Mouse (Mus musculus) intestine, embryonic 16.5 days (tissue): ENCODE data around the gene Slc39a3. TPM values are rescaled to one million over a fixed set of nuclear protein-coding genes. Genes with fewer than 3 reads are reported as not detected.

Source experiments
- ATAC-seq: fragments of 200-750 bp; cut with Nextera tagmentation; 2 replicates; pipeline ENCODE4 v1.8.0; 2017; ENCODE audit warnings: moderate TSS enrichment, moderate library complexity
- H3K27ac ChIP-seq: fragments of 300-500 bp; sonication (generic); 2 replicates; pipeline ENCODE4 v1.5.1; 2014; ENCODE audit warnings: mild to moderate bottlenecking, low read length
- H3K27me3 ChIP-seq: fragments of 300-500 bp; sonication (generic); replicated peaks from 2 replicates; pipeline ENCODE4 v1.6.1; 2014; ENCODE audit warnings: low read length, control low read depth, mixed read lengths; ENCODE audit not compliant: control insufficient read depth, insufficient read depth
- H3K36me3 ChIP-seq: fragments of 300-500 bp; sonication (generic); 2 replicates; pipeline ENCODE4 v1.6.1; 2014; ENCODE audit warnings: low read length, control low read depth; ENCODE audit not compliant: control insufficient read depth, insufficient read depth
- H3K4me1 ChIP-seq: fragments of 300-500 bp; sonication (generic); 2 replicates; pipeline ENCODE4 v1.6.1; 2014; ENCODE audit warnings: low read length, control low read depth, mixed read lengths; ENCODE audit not compliant: control insufficient read depth, insufficient read depth
- H3K4me2 ChIP-seq: fragments of 300-500 bp; sonication (generic); 2 replicates; pipeline ENCODE4 v1.6.1; 2014; ENCODE audit warnings: low read depth, low read length, control low read depth
- H3K4me3 ChIP-seq: fragments of 300-500 bp; sonication (generic); 2 replicates; pipeline ENCODE4 v1.5.1; 2014; ENCODE audit warnings: mild to moderate bottlenecking, low read length
- H3K9ac ChIP-seq: fragments of 300-500 bp; sonication (generic); 2 replicates; pipeline ENCODE4 v1.6.1; 2014; ENCODE audit warnings: low read depth, low read length
- H3K9me3 ChIP-seq: fragments of 300-500 bp; sonication (generic); 2 replicates; pipeline ENCODE4 v1.6.1; 2016; ENCODE audit warnings: low read length, control low read depth; ENCODE audit not compliant: control insufficient read depth
- WGBS: fragments of 180-500 bp; shearing (Covaris S2); extraction: QIAGEN DNeasy Blood & Tissue Kit; methylation state at CpG from one replicate; pipeline ENCODE4 v1.1.7; 2014; 5-methylcytosine and 5-hydroxymethylcytosine counted together
- polyA plus RNA-seq: library from polyadenylated mRNA; unstranded; fragments of >200 nt; fragmentation: Nextera tagmentation; extraction: Ambion mirVana; gene quantifications from 2 replicates; pipeline ENCODE4 v1.2.1, GENCODE M21; 2015

The Slc39a3 gene
- polyA plus RNA-seq = 18.1 and 18.9 TPM in 2 replicates

- ATAC-seq = peak; percentile 99
These were observed at the start of gene Slc39a3 for GRCm38 (mm10) chr10:81036988-81037580. Slc39a3 (minus strand) TSS chr10:81037426.

DNA sequence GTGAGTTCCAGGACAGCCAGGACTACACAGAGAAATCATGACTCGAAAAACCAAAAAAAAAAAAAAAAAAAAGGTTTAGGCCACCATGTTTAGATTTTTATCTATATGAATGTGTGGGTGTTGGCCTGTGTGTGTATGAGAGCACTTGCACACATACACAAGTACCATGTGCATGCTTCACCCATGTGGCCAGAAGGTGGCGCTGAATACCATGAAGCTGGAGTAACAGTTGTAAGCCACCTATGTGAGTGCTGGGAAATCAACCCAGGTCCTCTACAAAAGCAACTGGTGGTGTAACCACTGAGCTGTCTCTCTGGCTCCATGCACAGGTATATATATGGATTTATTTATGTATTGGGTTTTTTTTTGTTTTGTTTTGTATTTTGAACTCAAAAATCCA lies 49.8 kb upstream of the Slc39a3 start:
- H3K9me3 ChIP-seq = peaks cover 2% of the 10 kb centered on the region; the same call in 1 of the 2 replicates
- H3K36me3 ChIP-seq = peaks cover 2% of the 10 kb centered on the region; the same call in 1 of the 2 replicates
- ATAC-seq = no peak
- 0 out of 2 replicates have a peak, but pooled peaks cover 7% of the 10 kb centered on the region for H3K4me1 ChIP-seq
- 44% methylated on average over 2 of the region's 2 CpGs for WGBS
- no peak overlapping the region for H3K9ac ChIP-seq
- no peak overlapping the region for H3K4me3 ChIP-seq
- H3K4me2 ChIP-seq = no peak overlapping the region
- no peaks in the 10 kb centered on the region for H3K27me3 ChIP-seq
- no peak overlapping the region for H3K27ac ChIP-seq

More at GRCm38 (mm10) chr10:81036988-81037580, at the start of gene Slc39a3:
- Histone ChIP-seq H3K4me3 (peak within 1 kb of the TSS; percentile 75), H3K9me3 (no peaks in the 10 kb centered on the region), H3K4me2 (peak within 1 kb of the TSS; percentile 77), H3K36me3 (0 out of 2 replicates have a peak, but pooled peaks cover 5% of the 10 kb centered on the region), H3K9ac (peak within 1 kb of the TSS; percentile 82), H3K27ac (peak within 1 kb of the TSS; percentile 10; the same call in 1 of the 2 replicates), H3K27me3 (no peaks in the 10 kb centered on the region), H3K4me1 (no peaks in the 10 kb centered on the region; the same call in 1 of the 2 replicates)
- under 1% methylated on average over 35 of the region's 35 CpGs for WGBS

GRCm38 (mm10) chr10:81082168-81082960 lies 45.1 kb upstream of the Slc39a3 start:
- Histone ChIP-seq H3K9ac (no peak overlapping the region), H3K4me2 (no peak overlapping the region), H3K36me3 (peaks cover 27% of the 10 kb centered on the region), H3K4me3 (no peak overlapping the region), H3K27me3 (no peaks in the 10 kb centered on the region), H3K9me3 (no peaks in the 10 kb centered on the region; the same call in 1 of the 2 replicates), H3K4me1 (no peaks in the 10 kb centered on the region), H3K27ac (no peak overlapping the region)
- peak; percentile 64 for ATAC-seq
- WGBS = 77% methylated on average over 7 of the region's 7 CpGs

DNA sequence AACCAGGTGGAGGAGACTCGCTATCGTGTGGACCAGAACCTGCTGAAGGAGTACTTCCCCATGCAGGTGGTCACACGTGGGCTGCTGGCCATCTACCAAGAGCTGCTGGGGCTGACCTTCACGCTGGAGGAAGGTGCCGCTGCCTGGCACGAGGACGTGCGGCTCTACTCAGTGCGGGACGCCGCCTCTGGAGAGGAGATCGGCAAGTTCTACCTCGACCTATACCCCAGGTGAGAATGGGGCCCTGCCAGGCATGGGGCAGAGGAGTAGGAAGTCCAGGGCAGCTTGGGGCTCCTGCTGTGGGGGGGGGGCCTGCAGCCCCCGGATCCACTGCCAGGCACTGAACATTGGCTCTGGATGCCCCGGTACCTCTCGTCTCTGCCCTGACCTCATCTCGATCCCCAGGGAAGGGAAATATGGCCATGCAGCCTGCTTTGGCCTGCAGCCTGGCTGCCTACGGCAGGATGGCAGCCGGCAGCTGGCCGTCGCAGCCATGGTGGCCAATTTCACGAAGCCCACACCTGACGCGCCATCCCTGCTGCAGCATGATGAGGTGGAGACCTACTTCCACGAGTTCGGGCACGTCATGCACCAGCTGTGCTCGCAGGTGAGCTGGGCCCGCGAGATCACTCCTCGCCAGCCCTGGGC lies 42.9 kb upstream of the Slc39a3 start:
- H3K27ac ChIP-seq = no peak overlapping the region
- no peaks in the 10 kb centered on the region for H3K4me1 ChIP-seq
- H3K27me3 ChIP-seq = no peaks in the 10 kb centered on the region
- WGBS = 92% methylated on average over 31 of the region's 31 CpGs
- no peaks in the 10 kb centered on the region for H3K9me3 ChIP-seq
- H3K36me3 ChIP-seq = peaks cover 30% of the 10 kb centered on the region
- H3K4me3 ChIP-seq = no peak overlapping the region
- H3K9ac ChIP-seq = no peak overlapping the region
- H3K4me2 ChIP-seq = no peak overlapping the region
- no peak for ATAC-seq

DNA sequence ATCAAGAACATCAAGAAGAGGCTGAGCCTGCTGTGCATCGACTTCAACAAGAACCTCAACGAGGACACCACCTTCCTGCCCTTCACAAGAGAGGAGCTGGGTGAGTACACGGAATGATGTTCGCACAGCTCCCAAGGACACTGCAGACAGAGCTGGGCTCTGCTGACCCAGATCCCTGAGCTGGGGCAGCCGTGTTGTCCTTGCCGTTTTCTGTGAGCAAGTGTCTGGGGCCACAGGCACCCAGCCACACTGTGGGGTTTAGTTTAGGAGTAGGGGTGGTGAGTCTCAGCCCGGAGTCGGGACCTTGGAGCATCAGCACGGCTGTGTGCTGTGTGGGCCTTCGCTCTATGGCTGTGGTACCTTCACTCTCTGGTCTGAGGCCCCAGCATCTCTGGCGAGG lies 40.7 kb upstream of the Slc39a3 start:
- Histone ChIP-seq H3K27me3 (no peaks in the 10 kb centered on the region), H3K27ac (no peak overlapping the region), H3K4me1 (no peaks in the 10 kb centered on the region), H3K9me3 (no peaks in the 10 kb centered on the region), H3K36me3 (peaks cover 37% of the 10 kb centered on the region), H3K9ac (no peak overlapping the region), H3K4me2 (no peak overlapping the region), H3K4me3 (no peak overlapping the region)
- ATAC-seq = no peak
- 91% methylated on average over 11 of the region's 11 CpGs for WGBS

DNA sequence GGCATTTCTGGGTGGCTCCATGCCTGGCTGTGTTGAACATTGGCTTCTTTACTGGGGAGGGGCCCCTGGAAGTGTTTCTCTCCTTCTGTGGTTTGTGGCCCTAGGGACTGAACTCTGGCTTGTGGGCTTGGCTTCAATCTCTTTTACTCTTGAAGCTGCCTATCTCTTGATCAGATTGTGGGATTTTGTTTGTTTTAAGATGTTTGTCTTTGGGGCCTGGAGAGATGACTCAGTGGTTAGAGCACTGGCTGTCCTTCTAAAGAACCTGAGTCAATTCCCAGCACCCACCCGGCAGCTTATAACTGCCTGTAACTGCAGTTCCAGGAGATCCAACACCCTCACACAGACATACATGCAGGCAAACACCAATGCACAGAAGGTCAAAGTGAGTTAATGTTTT lies 39.1 kb upstream of the Slc39a3 start:
- Histone ChIP-seq H3K27ac (no peak overlapping the region), H3K27me3 (no peaks in the 10 kb centered on the region), H3K4me3 (no peak overlapping the region), H3K4me2 (no peak overlapping the region), H3K9ac (no peak overlapping the region), H3K9me3 (no peaks in the 10 kb centered on the region), H3K36me3 (peaks cover 37% of the 10 kb centered on the region), H3K4me1 (no peaks in the 10 kb centered on the region)
- no peak for ATAC-seq
- WGBS = 66% methylated on average over 1 of the region's 1 CpGs

GRCm38 (mm10) chr10:81075734-81076133 lies 38.5 kb upstream of the Slc39a3 start:
- Histone ChIP-seq H3K27ac (no peak overlapping the region), H3K4me3 (no peak overlapping the region), H3K4me2 (no peak overlapping the region), H3K9ac (no peak overlapping the region), H3K27me3 (no peaks in the 10 kb centered on the region), H3K36me3 (peaks cover 31% of the 10 kb centered on the region), H3K9me3 (no peaks in the 10 kb centered on the region), H3K4me1 (peaks cover 5% of the 10 kb centered on the region)
- no peak for ATAC-seq
- 74% methylated on average over 8 of the region's 8 CpGs for WGBS

DNA sequence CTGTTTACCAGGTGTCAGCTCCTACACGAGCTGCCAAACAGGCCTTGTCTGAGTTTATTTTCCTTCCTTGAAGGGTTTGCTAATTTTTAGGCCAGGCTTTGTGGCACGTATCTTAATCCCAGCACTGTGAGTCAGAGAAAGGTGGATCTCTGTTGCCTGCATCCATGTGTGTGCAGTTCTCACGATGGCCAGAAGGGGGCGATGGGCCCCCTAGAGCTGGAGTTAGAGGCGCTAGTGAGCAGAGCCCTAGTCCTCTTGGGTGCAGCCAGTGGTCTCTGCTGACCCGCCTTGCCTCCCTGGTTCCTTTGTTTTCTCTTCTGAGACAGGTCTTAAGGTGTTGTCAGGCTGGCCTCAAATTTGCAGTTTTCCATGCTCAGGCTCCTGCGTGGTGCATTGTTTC lies 36.2 kb upstream of the Slc39a3 start:
- Histone ChIP-seq H3K27me3 (no peaks in the 10 kb centered on the region), H3K4me1 (peaks cover 9% of the 10 kb centered on the region), H3K36me3 (peaks cover 11% of the 10 kb centered on the region; the same call in 1 of the 2 replicates), H3K9me3 (no peaks in the 10 kb centered on the region), H3K4me3 (no peak overlapping the region), H3K9ac (no peak overlapping the region), H3K4me2 (no peak overlapping the region), H3K27ac (no peak overlapping the region)
- no peak for ATAC-seq
- 70% methylated on average over 7 of the region's 7 CpGs for whole genome bisulfite sequencing

GRCm38 (mm10) chr10:81072290-81072689 lies 35.1 kb upstream of the Slc39a3 start:
- WGBS = 93% methylated on average over 8 of the region's 8 CpGs
- H3K4me3 ChIP-seq = no peak overlapping the region
- H3K9ac ChIP-seq = no peak overlapping the region
- H3K9me3 ChIP-seq = no peaks in the 10 kb centered on the region
- no peak for ATAC-seq
- H3K36me3 ChIP-seq = peaks cover 11% of the 10 kb centered on the region; the same call in 1 of the 2 replicates
- H3K4me2 ChIP-seq = no peak overlapping the region
- H3K27ac ChIP-seq = no peak overlapping the region
- peaks cover 12% of the 10 kb centered on the region for H3K4me1 ChIP-seq
- no peaks in the 10 kb centered on the region for H3K27me3 ChIP-seq
